Mouse (Mus musculus) bone marrow, adult 2 months (tissue): Measurements from ENCODE around the gene Gm17728. TPM values are rescaled to one million over a fixed set of nuclear protein-coding genes. Genes with fewer than 3 reads are reported as not detected.

Experiments
- H3K27ac ChIP-seq: fragments of 200-500 bp; 2 replicates; pipeline ENCODE4 v1.5.1; 2012; ENCODE audit warnings: low read depth, mild to moderate bottlenecking, control low read depth, inconsistent platforms, low read length; ENCODE audit not compliant: control insufficient read depth, poor library complexity, insufficient read depth
- H3K4me1 ChIP-seq: fragments of 200-500 bp; 2 replicates; pipeline ENCODE4 v1.6.1; 2011; ENCODE audit warnings: low read length; ENCODE audit not compliant: control insufficient read depth, insufficient read depth
- H3K4me3 ChIP-seq: fragments of 200-500 bp; replicated peaks from 2 replicates; pipeline ENCODE3; 2011; ENCODE audit warnings: mild to moderate bottlenecking, low read depth, low read length, control low read depth; ENCODE audit not compliant: control insufficient read depth
- CTCF ChIP-seq: fragments of 200-500 bp; IDR thresholded peaks from 2 replicates; pipeline ENCODE4 v1.5.1; 2011; ENCODE audit warnings: low read length, control low read depth; ENCODE audit not compliant: control insufficient read depth, insufficient read depth
- POLR2A ChIP-seq: fragments of 200-500 bp; IDR thresholded peaks from 2 replicates; pipeline ENCODE4 v1.6.1; 2011; ENCODE audit warnings: low read depth, mild to moderate bottlenecking, control low read depth, low read length, borderline replicate concordance; ENCODE audit not compliant: control insufficient read depth
- WGBS: fragments of 180-500 bp; shearing (Covaris S2); methylation state at CpG from one replicate; pipeline ENCODE4 v1.1.7; 2018; 5-methylcytosine and 5-hydroxymethylcytosine counted together
- polyA plus RNA-seq: library from polyadenylated mRNA; stranded (reverse); fragments of >200 nt; gene quantifications from 2 replicates; pipeline ENCODE4 v1.2.4, GENCODE M21; 2011; ENCODE audit warnings: low replicate concordance; ENCODE audit not compliant: missing spikeins, insufficient read depth, insufficient read length

The Gm17728 gene
- polyA plus RNA-seq, 1 experiment, result not detected

DNA sequence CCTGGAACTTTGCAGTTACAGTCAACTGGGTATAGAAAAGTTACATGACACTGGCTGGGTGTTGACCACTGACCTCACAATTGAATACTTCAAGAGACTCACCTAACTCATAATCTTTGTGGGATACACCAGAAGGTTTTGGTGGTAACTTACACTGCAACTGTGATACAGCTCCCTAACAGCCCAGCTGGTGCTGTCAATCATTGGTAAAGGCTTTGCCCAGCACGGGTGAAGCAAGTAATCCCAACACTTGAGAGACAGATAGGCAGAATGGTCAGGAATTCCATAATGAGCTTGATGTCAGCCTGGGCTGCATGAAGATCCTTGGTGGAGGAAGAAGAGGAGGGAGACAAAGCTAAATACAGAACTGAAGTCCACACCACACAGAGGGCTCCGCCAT lies 39.0 kb downstream of the Gm17728 start:
- Histone ChIP-seq H3K27ac (no peak overlapping the region), H3K4me3 (no peak overlapping the region), H3K4me1 (no peaks in the 10 kb centered on the region)
- 73% methylated on average over 2 of the region's 2 CpGs for WGBS
- TF ChIP-seq POLR2A, result no peak
- no peak for TF ChIP-seq CTCF

Other genes with a start within 250 kb of the Gm17728 start
- not detected in 2 replicates for gene Pabpc6, start 247.7 kb downstream of the Gm17728 start, polyA plus RNA-seq